Mouse (Mus musculus) stomach, embryonic 14.5 days (tissue): ENCODE measurements around the gene Rhag. TPM values are rescaled to one million over a fixed set of nuclear protein-coding genes. Genes with fewer than 3 reads are reported as not detected.
A peak's percentile ranks its signal among the peaks of the same experiment; 100 is the strongest.

Source experiments
- ATAC-seq: fragments of 200-750 bp; cut with Nextera tagmentation; 2 replicates; pipeline ENCODE4 v1.8.0; 2017; ENCODE audit warnings: low read depth, moderate TSS enrichment; ENCODE audit not compliant: insufficient number of reproducible peaks, insufficient read depth, low FRiP score
- H3K27ac ChIP-seq: fragments of 300-500 bp; sonication (generic); 2 replicates; pipeline ENCODE4 v1.5.1; 2014; ENCODE audit warnings: mild to moderate bottlenecking, low read length, moderate library complexity, mixed read lengths
- H3K27me3 ChIP-seq: fragments of 300-500 bp; sonication (generic); 2 replicates; pipeline ENCODE4 v1.6.1; 2014; ENCODE audit warnings: low read length, control low read depth, mixed read lengths; ENCODE audit not compliant: control insufficient read depth, insufficient read depth
- H3K36me3 ChIP-seq: fragments of 300-500 bp; sonication (generic); 2 replicates; pipeline ENCODE4 v1.6.1; 2014; ENCODE audit warnings: mild to moderate bottlenecking, control low read depth, low read length, moderate library complexity, mixed read lengths; ENCODE audit not compliant: control insufficient read depth, insufficient read depth
- H3K4me1 ChIP-seq: fragments of 300-500 bp; sonication (generic); 2 replicates; pipeline ENCODE4 v1.6.1; 2014; ENCODE audit warnings: low read length, control low read depth, mixed read lengths; ENCODE audit not compliant: control insufficient read depth, insufficient read depth
- H3K4me2 ChIP-seq: fragments of 300-500 bp; sonication (generic); replicated peaks from 2 replicates; pipeline ENCODE4 v1.6.1; 2014; ENCODE audit warnings: low read depth, low read length, control low read depth
- H3K4me3 ChIP-seq: fragments of 300-500 bp; sonication (generic); 2 replicates; pipeline ENCODE4 v1.5.1; 2014; ENCODE audit warnings: low read depth, low read length, control low read depth
- H3K9ac ChIP-seq: fragments of 300-500 bp; sonication (generic); replicated peaks from 2 replicates; pipeline ENCODE4 v1.6.1; 2014; ENCODE audit warnings: low read depth, mild to moderate bottlenecking, control low read depth, low read length, moderate library complexity, mixed read lengths
- H3K9me3 ChIP-seq: fragments of 300-500 bp; sonication (generic); 2 replicates; pipeline ENCODE4 v1.6.1; 2016; ENCODE audit warnings: low read depth, low read length, control low read depth; ENCODE audit not compliant: control insufficient read depth
- WGBS: fragments of 180-500 bp; shearing (Covaris S2); extraction: QIAGEN DNeasy Blood & Tissue Kit; methylation state at CpG from one replicate; pipeline ENCODE4 v1.1.7; 2014; 5-methylcytosine and 5-hydroxymethylcytosine counted together
- polyA plus RNA-seq: library from polyadenylated mRNA; unstranded; fragments of >200 nt; fragmentation: Nextera tagmentation; extraction: Ambion mirVana; gene quantifications from 2 replicates; pipeline ENCODE4 v1.2.1, GENCODE M21; 2014

Rhag gene
- polyA plus RNA-seq, 1 experiment from 2014 or later = 0.43 TPM

GRCm38 (mm10) chr17:40879924-40880691 is 69.2 kb downstream of the Rhag start, which contains the start of gene 9130008F23Rik:
Gene 9130008F23Rik (minus strand): TSS chr17:40880559.
- under 1% methylated on average over 40 of the region's 40 CpGs for WGBS
- Histone ChIP-seq H3K9ac (peak within 1 kb of the TSS; percentile 31), H3K4me1 (no peaks in the 10 kb centered on the region), H3K27me3 (no peaks in the 10 kb centered on the region), H3K4me3 (peak within 1 kb of the TSS; percentile 55), H3K4me2 (peak within 1 kb of the TSS; percentile 83), H3K27ac (0 out of 2 replicates have a peak within 1 kb of the TSS, but pooled peaks have one; percentile 22), H3K9me3 (no peaks in the 10 kb centered on the region), H3K36me3 (no peaks in the 10 kb centered on the region)
- peak; percentile 85 for ATAC-seq

DNA sequence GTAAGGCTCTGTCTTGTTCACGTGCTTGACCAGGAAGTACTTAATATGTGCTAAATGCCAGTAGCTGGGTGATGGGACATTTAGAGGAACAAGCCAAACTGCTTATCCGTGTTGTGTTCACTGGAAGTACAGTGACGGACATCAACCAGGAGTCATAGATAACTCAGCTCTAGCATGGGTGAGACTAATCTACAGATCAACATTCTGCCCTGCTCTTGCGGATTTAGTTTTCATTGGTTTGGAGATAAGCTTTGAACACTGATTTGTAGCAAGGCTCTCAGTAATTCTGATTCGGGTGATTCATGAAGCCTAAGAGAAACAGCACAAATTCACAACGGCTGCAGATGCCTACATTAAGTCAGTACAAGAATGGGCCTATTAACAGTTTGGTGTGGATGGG is 71.2 kb downstream of the Rhag start:
- H3K4me2 ChIP-seq = no peak overlapping the region
- no peak overlapping the region for H3K27ac ChIP-seq
- 85% methylated on average over 6 of the region's 6 CpGs for WGBS
- no peak overlapping the region for H3K9ac ChIP-seq
- H3K36me3 ChIP-seq = no peaks in the 10 kb centered on the region
- no peaks in the 10 kb centered on the region for H3K9me3 ChIP-seq
- no peak overlapping the region for H3K4me3 ChIP-seq
- ATAC-seq = no peak
- no peaks in the 10 kb centered on the region for H3K4me1 ChIP-seq
- H3K27me3 ChIP-seq = no peaks in the 10 kb centered on the region

- no peak overlapping the region for H3K27ac ChIP-seq
- no peak overlapping the region for H3K4me2 ChIP-seq
- no peaks in the 10 kb centered on the region for H3K9me3 ChIP-seq
- no peak overlapping the region for H3K4me3 ChIP-seq
- no peaks in the 10 kb centered on the region for H3K27me3 ChIP-seq
- WGBS = 75% methylated on average over 4 of the region's 4 CpGs
- no peaks in the 10 kb centered on the region for H3K36me3 ChIP-seq
- no peak for ATAC-seq
- H3K4me1 ChIP-seq = no peaks in the 10 kb centered on the region
- H3K9ac ChIP-seq = no peak overlapping the region
These were observed 74.2 kb downstream of the Rhag start for GRCm38 (mm10) chr17:40885155-40885554.

DNA sequence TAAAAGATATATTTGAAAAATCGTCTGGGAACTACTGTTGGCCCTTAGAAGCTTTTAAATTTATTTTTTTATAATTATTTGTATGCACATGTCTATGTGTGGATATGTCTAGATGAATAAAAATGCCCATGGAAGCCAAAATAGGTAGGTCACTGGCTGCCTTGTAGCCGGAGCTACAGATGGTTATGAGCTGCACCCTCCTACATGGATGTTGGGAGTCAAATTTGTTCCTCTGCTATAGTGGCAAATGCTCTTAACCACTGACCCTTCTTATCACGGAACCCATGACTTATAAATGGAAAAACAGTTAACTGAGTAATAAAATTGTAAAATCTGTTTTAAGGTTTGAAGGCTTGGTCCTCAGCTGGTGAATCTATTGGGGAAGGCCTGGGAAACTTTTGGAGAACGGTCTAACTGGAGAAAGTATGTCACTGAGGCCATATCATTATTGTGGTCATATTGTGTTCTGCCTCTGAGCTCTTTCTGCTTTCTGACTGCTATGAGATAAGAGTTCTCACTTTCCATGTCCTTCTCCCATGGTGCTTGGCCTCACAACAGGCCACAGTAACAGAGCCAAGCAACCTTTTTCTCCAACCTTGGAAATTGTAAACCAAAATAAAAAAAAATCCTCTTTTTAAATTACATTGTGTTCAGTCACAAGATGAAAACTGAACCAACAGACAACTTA is 77.1 kb downstream of the Rhag start:
- 79% methylated on average over 4 of the region's 4 CpGs for WGBS

More for the DNA sequence above, 77.1 kb downstream of the Rhag start:
- Histone ChIP-seq H3K36me3 (no peaks in the 10 kb centered on the region), H3K9ac (no peak overlapping the region), H3K4me1 (no peaks in the 10 kb centered on the region), H3K4me2 (no peak overlapping the region), H3K27ac (no peak overlapping the region), H3K9me3 (no peaks in the 10 kb centered on the region), H3K4me3 (no peak overlapping the region), H3K27me3 (no peaks in the 10 kb centered on the region)
- no peak for ATAC-seq

Other genes starting within 250 kb of the Rhag start
- gene Esp6, start 249.6 kb upstream of the Rhag start, polyA plus RNA-seq = not detected in 2 replicates
- not detected in 2 replicates for gene Esp4, start 212.5 kb upstream of the Rhag start, polyA plus RNA-seq
- not detected in 2 replicates for gene Esp3, start 179.1 kb upstream of the Rhag start, polyA plus RNA-seq
- not detected in 2 replicates for gene Esp1, start 84.0 kb upstream of the Rhag start, polyA plus RNA-seq
- gene Crisp2, start 4.1 kb upstream of the Rhag start, polyA plus RNA-seq = not detected in 2 replicates
- 3.7 and 4.0 TPM in 2 replicates for gene 9130008F23Rik, start 69.4 kb downstream of the Rhag start, polyA plus RNA-seq
- gene Glyatl3, start 103.2 kb downstream of the Rhag start, polyA plus RNA-seq = not detected in 2 replicates
- 34.1 and 38.9 TPM in 2 replicates for gene Mut, start 123.6 kb downstream of the Rhag start, polyA plus RNA-seq
- gene Cenpq, start 123.9 kb downstream of the Rhag start, polyA plus RNA-seq = 24.3 and 26.0 TPM in 2 replicates